Mouse (Mus musculus) embryonic facial prominence, embryonic 12.5 days (tissue): ENCODE data around the gene Atp2a1. TPM values are rescaled to one million over a fixed set of nuclear protein-coding genes. Genes with fewer than 3 reads are reported as not detected.

Source experiments
- ATAC-seq: fragments of 200-750 bp; cut with Nextera tagmentation; 2 replicates; pipeline ENCODE4 v1.8.0; 2017; ENCODE audit not compliant: insufficient number of reproducible peaks, insufficient read depth, low FRiP score, low TSS enrichment
- H3K27ac ChIP-seq: fragments of 300-500 bp; sonication (generic); 2 replicates; pipeline ENCODE4 v1.5.1; 2016; ENCODE audit warnings: mild to moderate bottlenecking
- H3K27me3 ChIP-seq: fragments of 300-500 bp; sonication (generic); 2 replicates; pipeline ENCODE4 v1.6.1; 2016; ENCODE audit warnings: mild to moderate bottlenecking, moderate library complexity
- H3K36me3 ChIP-seq: fragments of 300-500 bp; sonication (generic); 2 replicates; pipeline ENCODE4 v1.6.1; 2016; ENCODE audit warnings: mild to moderate bottlenecking
- H3K4me1 ChIP-seq: fragments of 300-500 bp; sonication (generic); 2 replicates; pipeline ENCODE4 v1.6.1; 2016
- H3K4me2 ChIP-seq: fragments of 300-500 bp; sonication (generic); replicated peaks from 2 replicates; pipeline ENCODE4 v1.6.1; 2016; ENCODE audit warnings: mild to moderate bottlenecking, moderate library complexity
- H3K4me3 ChIP-seq: fragments of 300-500 bp; sonication (generic); 2 replicates; pipeline ENCODE4 v1.5.1; 2016; ENCODE audit warnings: mild to moderate bottlenecking
- H3K9ac ChIP-seq: fragments of 300-500 bp; sonication (generic); 2 replicates; pipeline ENCODE4 v1.6.1; 2016; ENCODE audit warnings: mild to moderate bottlenecking, moderate library complexity
- H3K9me3 ChIP-seq: fragments of 300-500 bp; sonication (generic); 2 replicates; pipeline ENCODE4 v1.6.1; 2016; ENCODE audit warnings: mild to moderate bottlenecking, moderate library complexity
- WGBS: fragments of 180-500 bp; shearing (Covaris S2); methylation state at CpG from one replicate; pipeline ENCODE4 v1.1.7; 2016; 5-methylcytosine and 5-hydroxymethylcytosine counted together
- polyA plus RNA-seq: library from polyadenylated mRNA; unstranded; fragments of >200 nt; fragmentation: Nextera tagmentation; extraction: Ambion mirVana; gene quantifications from 2 replicates; pipeline ENCODE4 v1.2.1, GENCODE M21; 2016

The Atp2a1 gene
- polyA plus RNA-seq, 1 experiment from 2014 or later, result 26.8 TPM

DNA sequence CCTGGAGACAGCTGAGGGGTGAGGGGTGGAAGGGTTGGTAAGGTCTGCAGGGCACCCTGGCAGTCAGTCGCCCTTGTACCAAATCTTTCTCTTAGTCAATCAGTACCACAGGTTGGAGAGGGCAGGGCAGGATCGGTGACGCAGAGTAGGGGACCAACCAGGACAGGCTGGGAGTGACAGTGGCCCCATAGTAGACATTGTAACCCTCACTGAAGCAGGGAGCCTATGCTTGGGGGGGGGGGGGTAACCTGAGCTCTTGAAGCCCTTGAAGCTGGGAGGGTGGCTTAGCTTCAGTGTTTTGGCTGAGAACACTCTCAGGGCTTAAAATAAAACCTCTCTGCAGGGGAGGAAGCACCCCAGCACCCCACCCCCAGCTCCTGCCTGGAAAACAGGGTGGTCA, 1.3 kb downstream of the Atp2a1 start:
- WGBS, result 68% methylated on average over 3 of the region's 3 CpGs
- peaks cover 7% of the 10 kb centered on the region; the same call in 1 of the 2 replicates for H3K36me3 ChIP-seq
- H3K9me3 ChIP-seq, result no peaks in the 10 kb centered on the region
- no peak overlapping the region for H3K4me3 ChIP-seq
- no peak for ATAC-seq
- peak overlapping the region; percentile 25; the same call in 1 of the 2 replicates for H3K9ac ChIP-seq
- no peak overlapping the region for H3K4me2 ChIP-seq
- H3K27ac ChIP-seq, result peak overlapping the region; percentile 37
- no peaks in the 10 kb centered on the region for H3K27me3 ChIP-seq
- H3K4me1 ChIP-seq, result peaks cover 15% of the 10 kb centered on the region

DNA sequence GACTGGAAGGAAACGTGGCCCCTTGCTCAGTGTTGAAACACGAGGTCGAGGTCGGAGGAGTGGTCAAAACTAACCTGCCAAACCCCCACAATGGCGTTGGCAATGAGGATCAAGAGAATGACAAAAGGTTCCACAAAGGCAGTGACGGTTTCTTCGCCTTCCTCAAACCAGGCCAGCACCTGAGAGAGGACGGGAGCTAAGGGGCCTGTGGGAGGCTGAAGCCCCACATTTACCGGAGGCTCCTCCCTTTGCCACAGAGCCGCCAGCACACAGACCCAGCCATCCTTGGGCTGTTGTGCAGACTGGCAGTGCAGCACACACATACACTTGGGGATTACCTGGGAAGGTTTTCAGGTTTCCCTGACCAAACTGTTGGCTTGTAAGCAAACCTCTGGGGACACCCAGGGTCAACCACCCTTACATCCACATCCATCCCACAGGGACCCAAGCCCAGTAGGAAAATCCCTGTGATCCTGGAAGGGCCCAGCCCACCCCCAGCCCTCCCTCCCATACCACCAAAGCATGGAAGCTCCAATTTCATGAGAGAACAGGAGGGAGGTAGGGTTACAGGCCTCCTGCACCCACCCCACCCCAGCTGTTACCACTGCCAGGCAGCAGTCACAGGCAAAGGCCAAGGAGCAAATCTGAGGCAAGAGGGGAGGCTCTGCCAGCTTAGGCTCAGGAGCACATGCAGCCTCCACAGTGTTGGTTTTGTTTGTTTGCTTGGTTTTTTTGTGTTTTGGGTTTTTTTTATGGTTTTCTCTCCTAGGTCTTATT, 2.1 kb downstream of the Atp2a1 start:
- no peaks in the 10 kb centered on the region for H3K27me3 ChIP-seq
- no peak overlapping the region for H3K4me2 ChIP-seq
- H3K27ac ChIP-seq, result peak overlapping the region; percentile 37; the same call in 1 of the 2 replicates
- no peak overlapping the region for H3K4me3 ChIP-seq
- WGBS, result 41% methylated on average over 10 of the region's 10 CpGs
- no peaks in the 10 kb centered on the region for H3K9me3 ChIP-seq
- no peaks in the 10 kb centered on the region for H3K36me3 ChIP-seq
- ATAC-seq, result 0 out of 2 replicates have a peak, but pooled peaks have one; percentile 6
- peaks cover 15% of the 10 kb centered on the region for H3K4me1 ChIP-seq
- no peak overlapping the region for H3K9ac ChIP-seq

DNA sequence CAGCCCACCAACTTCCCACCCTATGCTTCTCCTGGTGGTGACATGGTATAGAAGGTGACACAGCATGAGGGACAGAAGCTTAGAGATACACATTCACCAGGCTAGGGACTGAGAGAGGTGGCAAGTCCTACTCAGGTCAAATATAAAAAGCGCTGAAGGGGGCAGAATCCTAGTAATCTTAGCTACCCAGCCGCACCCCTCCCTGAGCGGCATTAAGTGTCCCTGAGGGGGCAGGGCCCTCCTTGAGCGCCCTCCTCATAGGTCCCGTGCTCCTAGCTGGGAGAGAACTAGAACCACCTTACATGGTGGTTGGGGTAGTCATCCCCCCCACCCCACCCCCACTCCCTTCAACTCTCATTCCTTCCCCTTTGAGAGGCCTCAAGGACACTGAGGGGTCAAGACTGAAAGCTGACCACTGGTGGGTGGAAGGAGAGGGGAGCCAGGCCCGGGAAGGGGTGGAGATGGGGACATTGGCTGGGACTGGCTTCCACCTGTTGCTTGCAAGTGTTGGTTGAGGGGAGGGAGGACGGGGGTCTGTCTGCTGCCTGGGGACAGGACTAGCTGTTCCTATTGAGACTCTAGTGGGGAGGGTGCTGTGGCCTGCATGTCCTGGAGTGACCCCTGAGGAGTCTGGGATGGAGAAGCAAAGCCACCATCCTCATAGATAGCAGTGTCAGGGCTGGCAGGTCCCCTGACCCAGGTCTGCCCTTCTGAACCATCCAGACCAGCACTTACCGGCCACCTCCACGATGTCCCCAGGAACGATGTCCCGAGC, 3.9 kb downstream of the Atp2a1 start:
- WGBS, result 84% methylated on average over 11 of the region's 11 CpGs
- no peak for ATAC-seq
- no peaks in the 10 kb centered on the region for H3K27me3 ChIP-seq
- no peak overlapping the region for H3K9ac ChIP-seq
- no peak overlapping the region for H3K4me2 ChIP-seq
- H3K4me3 ChIP-seq, result no peak overlapping the region
- no peaks in the 10 kb centered on the region for H3K36me3 ChIP-seq
- H3K9me3 ChIP-seq, result no peaks in the 10 kb centered on the region
- H3K4me1 ChIP-seq, result peaks cover 15% of the 10 kb centered on the region
- H3K27ac ChIP-seq, result no peak overlapping the region

DNA sequence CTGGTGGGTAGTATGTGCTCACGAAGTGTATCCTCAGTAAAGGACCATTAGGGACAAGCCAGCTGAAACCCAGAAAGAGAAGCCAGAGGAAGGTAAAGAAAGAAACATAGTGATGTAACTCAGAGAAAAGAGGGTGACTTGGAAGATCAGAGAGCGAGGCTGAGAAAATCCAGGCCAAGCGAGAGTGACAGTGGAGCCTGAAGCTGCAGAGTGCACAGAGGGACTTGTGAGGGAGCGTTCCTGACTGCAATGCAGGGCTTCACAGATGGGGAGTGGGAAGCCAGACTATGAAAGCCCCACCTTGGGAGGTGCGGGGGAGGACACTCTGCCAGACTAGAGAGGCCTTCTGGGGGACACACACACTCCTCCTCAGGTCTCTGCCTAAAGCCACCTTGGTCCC, 4.7 kb downstream of the Atp2a1 start:
- ATAC-seq, result no peak
- no peak overlapping the region for H3K9ac ChIP-seq

DNA sequence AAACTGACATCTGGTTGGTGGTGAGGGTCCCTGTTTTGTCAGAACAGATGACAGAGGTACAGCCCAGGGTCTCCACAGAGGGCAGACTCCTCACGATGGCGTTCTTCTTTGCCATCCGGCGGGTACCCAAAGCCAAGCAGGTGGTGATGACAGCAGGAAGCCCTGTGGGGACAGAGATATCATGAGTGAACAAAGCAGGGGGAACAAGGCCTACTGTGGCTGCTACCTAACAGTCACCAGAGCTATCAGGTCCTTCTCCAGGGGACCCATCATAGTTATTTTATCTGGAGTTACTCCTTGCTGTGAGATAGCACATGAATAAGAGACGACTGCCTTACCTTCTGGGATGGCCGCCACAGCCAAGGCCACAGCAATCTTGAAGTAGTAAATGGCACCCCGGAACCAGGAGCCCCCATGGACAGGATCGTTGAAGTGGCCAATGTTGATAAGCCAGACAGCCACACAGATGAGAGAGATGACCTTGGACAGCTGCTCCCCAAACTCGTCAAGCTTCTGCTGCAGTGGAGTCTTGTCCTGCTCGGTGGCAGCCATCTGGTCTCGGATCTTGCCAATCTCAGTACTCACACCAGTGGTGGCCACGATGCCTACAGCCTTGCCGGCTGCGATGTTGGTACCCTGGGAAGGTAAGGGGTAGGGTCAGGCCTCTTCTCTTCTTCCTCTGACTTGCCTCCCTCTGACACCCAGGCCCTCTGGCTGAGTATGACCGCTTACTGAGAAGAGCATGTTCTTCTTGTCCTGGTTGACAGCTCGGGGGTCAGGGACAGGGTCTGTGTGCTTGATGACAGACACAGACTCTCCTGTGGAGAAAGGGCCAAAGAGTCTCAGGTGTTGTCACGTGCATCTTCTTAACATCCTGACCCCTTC, 6.3 kb downstream of the Atp2a1 start:
- WGBS, result 91% methylated on average over 17 of the region's 17 CpGs
- peaks cover 6% of the 10 kb centered on the region; the same call in 1 of the 2 replicates for H3K4me1 ChIP-seq
- no peaks in the 10 kb centered on the region for H3K9me3 ChIP-seq
- no peak for ATAC-seq
- no peak overlapping the region for H3K4me2 ChIP-seq
- H3K4me3 ChIP-seq, result no peak overlapping the region
- no peak overlapping the region for H3K9ac ChIP-seq
- no peak overlapping the region for H3K27ac ChIP-seq
- no peaks in the 10 kb centered on the region for H3K36me3 ChIP-seq
- H3K27me3 ChIP-seq, result no peaks in the 10 kb centered on the region

More for the DNA sequence above, 4.7 kb downstream of the Atp2a1 start:
- Histone ChIP-seq H3K4me2 (no peak overlapping the region), H3K27ac (no peak overlapping the region), H3K36me3 (no peaks in the 10 kb centered on the region), H3K4me1 (peaks cover 13% of the 10 kb centered on the region), H3K9me3 (no peaks in the 10 kb centered on the region), H3K4me3 (no peak overlapping the region), H3K27me3 (no peaks in the 10 kb centered on the region)
- 82% methylated on average over 5 of the region's 5 CpGs for WGBS

DNA sequence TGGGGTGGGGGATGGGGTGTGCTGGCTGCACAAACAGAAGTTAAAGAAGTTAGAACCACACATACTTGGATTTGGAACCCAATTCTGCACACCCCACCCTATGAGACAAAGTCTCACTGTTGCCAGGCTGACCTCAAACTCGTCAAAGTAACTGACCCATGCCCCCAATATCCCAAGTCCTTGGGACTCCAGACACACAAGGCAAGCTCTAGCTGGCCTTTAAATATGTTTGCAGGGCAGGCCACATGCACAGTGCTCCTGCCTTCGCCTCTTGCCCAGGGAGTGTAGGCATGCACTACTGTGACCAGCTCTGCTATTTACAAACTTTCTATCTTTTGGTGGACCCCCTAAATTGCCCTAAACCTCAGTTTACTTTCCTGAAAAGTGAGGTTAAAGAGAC, 7.7 kb downstream of the Atp2a1 start:
- Histone ChIP-seq H3K4me2 (no peak overlapping the region), H3K4me3 (no peak overlapping the region), H3K4me1 (no peaks in the 10 kb centered on the region), H3K27me3 (no peaks in the 10 kb centered on the region), H3K27ac (no peak overlapping the region), H3K9ac (no peak overlapping the region), H3K9me3 (no peaks in the 10 kb centered on the region), H3K36me3 (no peaks in the 10 kb centered on the region)
- no peak for ATAC-seq
- WGBS, result 78% methylated on average over 2 of the region's 2 CpGs

DNA sequence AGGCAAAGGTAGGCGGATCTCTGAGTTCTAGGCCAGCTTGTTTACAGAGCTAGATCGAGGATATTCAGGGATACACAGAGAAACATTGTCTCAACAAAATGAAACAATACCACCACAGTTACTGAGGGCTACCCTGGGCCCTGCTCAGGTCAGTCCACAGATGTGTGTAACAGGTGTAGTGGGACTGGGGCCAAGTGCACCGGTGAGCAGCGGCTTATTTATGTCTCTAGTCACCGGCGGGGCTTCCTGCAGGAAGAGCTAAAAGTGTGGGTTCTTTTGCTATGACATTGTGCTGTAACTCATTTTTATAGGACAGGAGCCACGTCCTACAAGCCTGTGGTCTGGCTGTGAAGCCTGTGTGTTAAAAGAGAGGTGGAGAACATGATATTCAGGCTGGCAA, 9.0 kb downstream of the Atp2a1 start:
- no peaks in the 10 kb centered on the region for H3K27me3 ChIP-seq
- 0 out of 2 replicates have a peak, but pooled peaks cover under 1% of the 10 kb centered on the region for H3K36me3 ChIP-seq
- H3K4me3 ChIP-seq, result no peak overlapping the region
- 81% methylated on average over 7 of the region's 7 CpGs for WGBS
- H3K27ac ChIP-seq, result no peak overlapping the region
- H3K4me1 ChIP-seq, result no peaks in the 10 kb centered on the region
- no peak overlapping the region for H3K9ac ChIP-seq
- no peaks in the 10 kb centered on the region for H3K9me3 ChIP-seq
- H3K4me2 ChIP-seq, result no peak overlapping the region
- no peak for ATAC-seq

DNA sequence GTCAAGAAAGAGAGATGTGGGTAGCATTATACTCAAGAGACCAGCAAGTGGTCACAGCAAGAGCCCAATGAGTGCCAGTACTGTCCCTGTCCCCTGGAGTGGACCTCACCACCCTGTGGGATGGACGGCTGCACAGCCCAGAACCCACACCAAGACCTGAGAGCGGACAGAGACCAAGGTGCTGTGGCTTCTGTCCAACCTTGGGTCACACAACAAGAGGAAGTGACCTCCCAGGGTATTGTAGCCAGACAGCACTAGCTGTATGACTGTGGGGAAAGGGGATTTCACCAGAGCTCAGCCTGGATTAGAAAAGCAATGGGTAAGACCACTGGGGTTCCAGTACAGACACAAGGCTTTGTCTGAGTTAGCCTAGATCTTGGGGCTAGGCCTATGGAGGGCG, 10.7 kb downstream of the Atp2a1 start:
- H3K9me3 ChIP-seq, result no peaks in the 10 kb centered on the region
- no peak overlapping the region for H3K9ac ChIP-seq
- peaks cover 12% of the 10 kb centered on the region for H3K36me3 ChIP-seq
- no peaks in the 10 kb centered on the region for H3K27me3 ChIP-seq
- H3K4me2 ChIP-seq, result no peak overlapping the region
- H3K4me1 ChIP-seq, result no peaks in the 10 kb centered on the region
- WGBS, result 86% methylated on average over 3 of the region's 3 CpGs
- no peak overlapping the region for H3K4me3 ChIP-seq
- no peak for ATAC-seq
- no peak overlapping the region for H3K27ac ChIP-seq

DNA sequence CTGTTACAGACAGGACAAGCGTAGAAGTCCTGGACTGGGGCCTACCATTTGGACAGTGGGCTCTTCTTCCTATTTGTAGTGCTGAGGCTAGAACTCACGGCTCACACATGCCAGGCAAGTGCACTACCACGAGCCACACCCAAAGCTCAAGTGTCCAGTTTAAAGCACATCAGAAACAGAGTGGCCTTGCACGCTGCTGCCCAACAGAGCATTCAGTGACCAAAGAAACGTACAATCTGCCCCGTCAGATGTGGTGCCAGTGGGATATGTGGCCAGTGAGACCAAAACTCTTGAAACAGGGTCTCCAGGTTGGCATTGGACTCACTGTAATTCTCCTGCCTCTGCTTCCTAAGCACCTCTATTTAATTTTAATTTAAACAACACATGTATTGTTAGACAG, 12.3 kb downstream of the Atp2a1 start:
- Histone ChIP-seq H3K27me3 (no peaks in the 10 kb centered on the region), H3K4me1 (no peaks in the 10 kb centered on the region), H3K4me2 (no peak overlapping the region), H3K4me3 (no peak overlapping the region), H3K36me3 (peaks cover 26% of the 10 kb centered on the region), H3K9ac (no peak overlapping the region), H3K27ac (no peak overlapping the region), H3K9me3 (no peaks in the 10 kb centered on the region)
- 84% methylated on average over 6 of the region's 6 CpGs for WGBS
- no peak for ATAC-seq

DNA sequence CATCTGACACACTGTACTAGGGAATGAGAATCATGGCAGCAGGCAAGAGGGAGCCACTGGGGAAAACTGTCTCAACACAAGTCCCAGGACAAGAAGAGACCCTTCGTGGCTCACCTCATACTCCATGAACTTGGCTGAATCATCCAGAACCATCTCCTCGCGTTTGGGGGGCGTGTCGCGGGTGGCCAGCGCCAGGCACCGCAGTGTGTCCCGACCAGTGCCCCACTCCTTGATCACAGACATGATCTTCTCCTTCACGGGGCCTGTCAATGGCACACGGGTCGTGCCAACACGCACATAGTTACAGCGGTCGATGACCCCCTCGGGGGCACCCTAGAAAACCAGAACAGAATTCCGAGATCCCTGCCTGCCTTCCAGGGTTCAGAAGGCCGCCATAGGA, 12.9 kb downstream of the Atp2a1 start:
- Histone ChIP-seq H3K4me3 (no peak overlapping the region), H3K9ac (no peak overlapping the region), H3K9me3 (no peaks in the 10 kb centered on the region), H3K27ac (no peak overlapping the region), H3K27me3 (no peaks in the 10 kb centered on the region), H3K4me2 (no peak overlapping the region), H3K36me3 (peaks cover 33% of the 10 kb centered on the region), H3K4me1 (no peaks in the 10 kb centered on the region)
- 89% methylated on average over 18 of the region's 18 CpGs for WGBS
- ATAC-seq, result no peak

DNA sequence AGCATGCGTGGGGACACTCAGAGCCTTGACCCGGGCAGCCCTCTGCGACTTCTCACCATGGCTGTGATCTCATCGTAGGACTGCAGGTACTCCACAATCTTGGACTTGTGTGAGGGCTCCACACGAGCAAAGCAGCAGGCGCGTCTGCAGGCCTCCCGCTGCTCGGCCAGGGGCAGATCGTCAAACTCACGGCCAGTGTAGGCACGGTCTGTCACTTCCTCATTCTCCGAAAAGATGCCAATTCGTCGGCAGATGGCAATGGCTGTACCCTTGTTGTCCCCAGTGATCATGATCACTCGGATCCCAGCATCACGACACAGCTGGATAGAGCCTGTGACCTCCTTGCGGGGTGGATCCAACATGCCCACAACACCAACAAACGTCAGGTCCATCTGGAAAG, 14.4 kb downstream of the Atp2a1 start:
- H3K9ac ChIP-seq, result no peak overlapping the region
- no peak for ATAC-seq

More for the DNA sequence above, 14.4 kb downstream of the Atp2a1 start:
- Histone ChIP-seq H3K4me1 (no peaks in the 10 kb centered on the region), H3K9me3 (no peaks in the 10 kb centered on the region), H3K4me2 (no peak overlapping the region), H3K27ac (no peak overlapping the region), H3K36me3 (peaks cover 44% of the 10 kb centered on the region), H3K27me3 (no peaks in the 10 kb centered on the region), H3K4me3 (no peak overlapping the region)
- WGBS, result 91% methylated on average over 19 of the region's 19 CpGs
